Mouse (Mus musculus) heart, embryonic 16.5 days (tissue): ENCODE data around the gene Dazap1. TPM values are rescaled to one million over a fixed set of nuclear protein-coding genes. Genes with fewer than 3 reads are reported as not detected.

Source experiments
- ATAC-seq: fragments of 200-750 bp; cut with Nextera tagmentation; replicated peaks from 2 replicates; pipeline ENCODE4 v1.8.0; 2017; ENCODE audit warnings: moderate number of reproducible peaks; ENCODE audit not compliant: insufficient read depth, low FRiP score; ENCODE audit errors: extremely low read depth
- H3K27ac ChIP-seq: fragments of 300-500 bp; sonication (generic); 2 replicates; pipeline ENCODE4 v1.5.1; 2014; ENCODE audit warnings: mild to moderate bottlenecking, low read length, control low read depth, moderate library complexity
- H3K27me3 ChIP-seq: fragments of 300-500 bp; sonication (generic); 2 replicates; pipeline ENCODE4 v1.6.1; 2014; ENCODE audit warnings: low read length, mixed read lengths; ENCODE audit not compliant: control insufficient read depth, insufficient read depth
- H3K36me3 ChIP-seq: fragments of 300-500 bp; sonication (generic); 2 replicates; pipeline ENCODE4 v1.6.1; 2014; ENCODE audit not compliant: control insufficient read depth, insufficient read depth
- H3K4me1 ChIP-seq: fragments of 300-500 bp; sonication (generic); 2 replicates; pipeline ENCODE4 v1.6.1; 2014; ENCODE audit warnings: low read length, mixed read lengths; ENCODE audit not compliant: control insufficient read depth, insufficient read depth
- H3K4me2 ChIP-seq: fragments of 300-500 bp; sonication (generic); 2 replicates; pipeline ENCODE4 v1.6.1; 2014; ENCODE audit warnings: low read depth, mild to moderate bottlenecking, control low read depth, low read length
- H3K4me3 ChIP-seq: fragments of 300-500 bp; sonication (generic); 2 replicates; pipeline ENCODE4 v1.5.1; 2014; ENCODE audit warnings: mild to moderate bottlenecking, control low read depth, low read length
- H3K9ac ChIP-seq: fragments of 300-500 bp; sonication (generic); 2 replicates; pipeline ENCODE4 v1.6.1; 2014; ENCODE audit warnings: low read length, control low read depth
- H3K9me3 ChIP-seq: fragments of 300-500 bp; sonication (generic); replicated peaks from 2 replicates; pipeline ENCODE4 v1.6.1; 2016; ENCODE audit warnings: low read length; ENCODE audit not compliant: control insufficient read depth
- WGBS: fragments of 180-500 bp; shearing (Covaris S2); extraction: QIAGEN DNeasy Blood & Tissue Kit; methylation state at CpG from one replicate; pipeline ENCODE4 v1.1.7; 2014; 5-methylcytosine and 5-hydroxymethylcytosine counted together
- polyA plus RNA-seq: library from polyadenylated mRNA; unstranded; fragments of >200 nt; fragmentation: Nextera tagmentation; extraction: Ambion mirVana; gene quantifications from 2 replicates; pipeline ENCODE4 v1.2.1, GENCODE M21; 2015

The Dazap1 gene
- polyA plus RNA-seq, 1 experiment from 2014 or later: 30.7 TPM

DNA sequence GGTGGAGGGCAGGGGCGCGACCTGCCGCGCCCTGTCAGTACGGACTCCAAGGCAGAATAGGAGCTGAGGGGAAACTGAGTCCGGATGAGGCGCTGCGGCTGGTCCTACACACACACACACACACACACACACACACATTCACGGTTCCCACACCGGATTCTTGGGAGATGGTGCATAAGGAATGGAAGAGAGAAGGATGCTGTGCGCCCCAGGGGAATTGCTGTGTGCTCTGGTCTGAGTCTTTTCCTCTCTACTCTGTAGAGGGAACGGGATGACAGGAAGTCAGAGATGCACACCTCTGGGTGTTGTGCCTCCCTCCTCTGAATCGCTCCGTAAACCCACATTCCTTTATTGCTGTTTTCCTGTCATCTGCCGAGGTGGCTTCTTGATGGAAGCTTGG, 38.0 kb downstream of the Dazap1 start:
- 0 out of 2 replicates have a peak overlapping the region, but pooled peaks have one; percentile 22 for H3K4me3 ChIP-seq
- WGBS: 12% methylated on average over 15 of the region's 15 CpGs

DNA sequence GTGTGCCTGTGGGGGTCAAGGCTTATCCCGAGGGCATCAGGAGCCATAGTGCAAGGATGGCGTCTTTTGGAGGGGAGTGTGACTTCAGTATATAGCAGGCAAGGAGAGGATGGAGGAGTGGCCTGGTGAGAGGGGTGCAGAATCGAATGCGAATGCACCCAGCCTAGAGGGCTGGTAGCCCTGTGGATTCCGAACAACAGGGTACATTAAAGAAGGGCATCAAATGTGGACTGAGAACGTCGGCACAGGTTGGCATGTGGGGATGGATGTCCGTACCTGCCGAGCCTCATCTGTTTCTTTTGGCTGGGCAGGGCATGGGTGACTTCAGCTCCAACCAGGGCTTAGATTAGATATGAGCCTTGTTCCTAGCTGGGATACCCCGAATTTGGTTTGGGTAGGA, 38.5 kb downstream of the Dazap1 start:
- Histone ChIP-seq H3K27ac (no peak overlapping the region), H3K9me3 (no peaks in the 10 kb centered on the region), H3K4me3 (no peak overlapping the region), H3K4me2 (no peak overlapping the region), H3K27me3 (peaks cover 66% of the 10 kb centered on the region), H3K36me3 (no peaks in the 10 kb centered on the region), H3K4me1 (peaks cover 10% of the 10 kb centered on the region; the same call in 1 of the 2 replicates), H3K9ac (no peak overlapping the region)
- no peak for ATAC-seq
- 53% methylated on average over 10 of the region's 10 CpGs for WGBS

More for the DNA sequence above, 38.0 kb downstream of the Dazap1 start:
- H3K27me3 ChIP-seq: peaks cover 61% of the 10 kb centered on the region
- peaks cover 10% of the 10 kb centered on the region; the same call in 1 of the 2 replicates for H3K4me1 ChIP-seq
- peaks cover 3% of the 10 kb centered on the region for H3K36me3 ChIP-seq
- H3K4me2 ChIP-seq: no peak overlapping the region
- ATAC-seq: no peak
- no peak overlapping the region for H3K9ac ChIP-seq
- H3K27ac ChIP-seq: no peak overlapping the region
- H3K9me3 ChIP-seq: no peaks in the 10 kb centered on the region

DNA sequence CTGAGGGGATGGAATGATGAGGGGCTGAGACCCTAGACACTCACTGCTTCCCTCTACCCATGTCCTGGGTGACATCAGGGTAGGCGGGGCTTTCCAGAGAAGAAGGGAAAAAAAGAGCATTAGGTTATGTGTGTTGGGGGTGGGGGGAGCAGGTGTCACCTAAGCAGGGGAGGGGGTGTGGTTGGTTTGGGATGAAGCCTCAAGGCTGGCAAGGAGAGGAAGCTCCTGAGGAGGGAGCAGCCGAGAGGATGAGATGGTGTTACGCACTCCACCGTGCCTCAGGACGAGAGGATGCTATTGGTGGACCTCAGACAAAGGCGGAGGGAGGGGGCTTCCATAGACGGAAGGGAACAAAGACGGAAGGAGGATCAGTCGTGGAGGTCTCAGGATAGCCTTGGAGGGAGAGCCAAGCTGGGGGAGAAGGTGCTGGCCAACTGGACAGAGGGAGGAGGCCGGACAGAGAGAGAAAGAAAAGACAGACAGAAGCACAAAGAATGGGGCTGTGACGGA, 39.4 kb downstream of the Dazap1 start:
- Histone ChIP-seq H3K27ac (no peak overlapping the region), H3K36me3 (no peaks in the 10 kb centered on the region), H3K4me1 (peaks cover 6% of the 10 kb centered on the region; the same call in 1 of the 2 replicates), H3K27me3 (peaks cover 74% of the 10 kb centered on the region), H3K4me2 (no peak overlapping the region), H3K9ac (no peak overlapping the region), H3K9me3 (no peaks in the 10 kb centered on the region), H3K4me3 (no peak overlapping the region)
- 37% methylated on average over 11 of the region's 11 CpGs for WGBS
- no peak for ATAC-seq

DNA sequence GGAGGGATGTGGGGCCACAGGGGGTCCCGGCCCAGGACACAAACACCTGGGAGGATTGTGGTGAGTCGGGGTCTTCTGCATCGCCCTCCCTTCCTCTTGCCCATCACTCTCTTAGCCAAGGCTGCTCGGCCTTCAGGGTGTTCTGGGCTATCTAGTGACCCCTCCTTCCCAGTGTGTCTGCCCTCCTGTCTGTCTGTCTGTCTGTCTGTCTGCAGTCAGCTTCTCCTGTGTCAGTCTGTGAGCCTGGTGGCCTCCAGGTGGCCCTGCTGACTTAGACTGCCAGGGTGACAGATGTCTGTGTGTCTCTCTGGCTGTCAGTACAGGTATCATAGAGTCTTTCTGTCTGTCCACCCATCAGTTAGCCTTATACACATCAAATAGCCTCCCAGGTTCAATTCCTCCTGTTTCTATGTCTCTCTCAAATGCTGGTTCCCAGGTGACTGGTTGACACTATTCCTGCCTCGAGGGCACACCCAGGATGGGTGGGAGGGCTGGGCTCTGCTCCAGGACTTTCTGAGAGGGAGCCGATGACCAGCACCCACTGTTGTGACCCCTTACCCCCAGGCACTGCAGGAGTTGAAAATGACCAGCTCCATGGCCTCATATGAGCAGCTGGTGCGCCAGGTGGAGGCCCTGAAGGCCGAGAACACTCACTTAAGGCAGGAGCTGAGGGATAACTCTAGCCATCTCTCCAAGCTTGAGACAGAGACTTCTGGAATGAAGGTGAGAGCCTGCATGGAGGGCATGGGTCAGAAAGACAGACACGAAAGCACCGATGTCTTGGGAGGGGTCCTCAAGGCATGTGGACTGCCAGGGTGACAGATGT, 40.2 kb downstream of the Dazap1 start:
- Histone ChIP-seq H3K27me3 (peaks cover 80% of the 10 kb centered on the region), H3K4me1 (peaks cover 3% of the 10 kb centered on the region; the same call in 1 of the 2 replicates), H3K9ac (no peak overlapping the region), H3K27ac (no peak overlapping the region), H3K9me3 (no peaks in the 10 kb centered on the region), H3K4me3 (no peak overlapping the region), H3K36me3 (no peaks in the 10 kb centered on the region), H3K4me2 (no peak overlapping the region)
- ATAC-seq: no peak
- WGBS: 71% methylated on average over 10 of the region's 10 CpGs

DNA sequence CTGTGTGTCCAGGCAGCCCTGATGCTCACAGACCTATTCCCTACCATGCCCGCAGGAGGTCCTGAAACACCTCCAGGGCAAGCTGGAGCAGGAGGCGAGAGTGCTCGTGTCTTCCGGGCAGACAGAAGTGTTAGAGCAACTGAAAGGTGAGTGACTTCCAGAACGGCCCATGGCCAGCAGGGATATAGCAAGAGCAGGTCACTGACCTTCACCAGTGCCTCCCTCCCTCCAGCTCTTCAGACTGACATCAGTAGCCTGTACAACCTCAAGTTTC, 40.7 kb downstream of the Dazap1 start:
- Histone ChIP-seq H3K4me1 (peaks cover 3% of the 10 kb centered on the region; the same call in 1 of the 2 replicates), H3K9ac (no peak overlapping the region), H3K4me3 (no peak overlapping the region), H3K36me3 (no peaks in the 10 kb centered on the region), H3K27ac (no peak overlapping the region; the same call in 1 of the 2 replicates), H3K4me2 (no peak overlapping the region; the same call in 1 of the 2 replicates), H3K27me3 (peaks cover 86% of the 10 kb centered on the region), H3K9me3 (no peaks in the 10 kb centered on the region)
- no peak for ATAC-seq
- 51% methylated on average over 5 of the region's 5 CpGs for WGBS

DNA sequence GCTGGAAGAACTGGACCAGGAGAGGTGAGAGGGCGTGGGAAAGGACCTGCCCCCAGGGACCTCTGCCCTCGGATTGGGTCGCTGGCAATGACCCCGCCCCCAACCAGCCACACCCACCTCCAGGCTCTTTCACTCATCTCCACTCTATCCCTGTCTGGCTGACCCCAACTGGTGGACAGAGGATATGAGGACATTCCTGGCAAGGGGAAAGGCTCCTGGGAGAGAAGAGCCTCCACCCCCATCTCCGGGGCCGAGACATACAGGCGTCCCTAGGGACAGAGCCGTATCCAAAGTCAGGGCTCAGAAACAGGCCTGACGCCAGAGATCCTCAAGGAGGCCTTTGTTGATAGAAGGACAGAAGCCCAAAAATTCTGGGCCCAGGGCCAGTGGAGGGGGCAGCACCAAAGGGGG, 41.2 kb downstream of the Dazap1 start:
- Histone ChIP-seq H3K27ac (no peak overlapping the region; the same call in 1 of the 2 replicates), H3K9ac (no peak overlapping the region), H3K4me3 (no peak overlapping the region)

DNA sequence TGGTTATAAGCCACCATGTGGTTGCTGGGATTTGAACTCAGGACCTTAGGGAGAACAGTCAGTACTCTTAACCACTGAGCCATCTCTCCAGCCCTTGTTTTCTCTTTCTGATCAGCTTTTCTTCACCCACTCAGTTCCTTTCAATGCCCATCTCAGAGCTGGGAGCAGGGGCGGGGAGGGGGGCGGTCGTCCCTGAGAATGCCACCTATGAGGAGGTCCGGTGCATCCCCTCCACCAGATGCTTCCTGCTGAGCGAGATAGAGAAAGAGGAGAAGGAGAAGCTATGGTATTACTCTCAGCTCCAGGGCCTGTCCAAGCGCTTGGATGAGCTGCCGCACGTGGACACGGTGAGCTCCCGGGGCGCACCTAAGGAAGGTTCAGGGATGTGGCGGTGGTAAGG, 43.2 kb downstream of the Dazap1 start:
- Histone ChIP-seq H3K4me1 (peaks cover 3% of the 10 kb centered on the region; the same call in 1 of the 2 replicates), H3K9me3 (no peaks in the 10 kb centered on the region), H3K36me3 (no peaks in the 10 kb centered on the region), H3K4me3 (no peak overlapping the region), H3K4me2 (no peak overlapping the region; the same call in 1 of the 2 replicates), H3K27ac (no peak overlapping the region), H3K27me3 (peaks cover 77% of the 10 kb centered on the region), H3K9ac (no peak overlapping the region)
- WGBS: 21% methylated on average over 12 of the region's 12 CpGs
- no peak for ATAC-seq

More for the DNA sequence above, 41.2 kb downstream of the Dazap1 start:
- Histone ChIP-seq H3K27me3 (peaks cover 86% of the 10 kb centered on the region), H3K4me1 (peaks cover 3% of the 10 kb centered on the region; the same call in 1 of the 2 replicates), H3K9me3 (no peaks in the 10 kb centered on the region), H3K4me2 (peak overlapping the region; percentile 4; the same call in 1 of the 2 replicates), H3K36me3 (no peaks in the 10 kb centered on the region)
- ATAC-seq: peak; percentile 57
- 9% methylated on average over 9 of the region's 9 CpGs for WGBS

DNA sequence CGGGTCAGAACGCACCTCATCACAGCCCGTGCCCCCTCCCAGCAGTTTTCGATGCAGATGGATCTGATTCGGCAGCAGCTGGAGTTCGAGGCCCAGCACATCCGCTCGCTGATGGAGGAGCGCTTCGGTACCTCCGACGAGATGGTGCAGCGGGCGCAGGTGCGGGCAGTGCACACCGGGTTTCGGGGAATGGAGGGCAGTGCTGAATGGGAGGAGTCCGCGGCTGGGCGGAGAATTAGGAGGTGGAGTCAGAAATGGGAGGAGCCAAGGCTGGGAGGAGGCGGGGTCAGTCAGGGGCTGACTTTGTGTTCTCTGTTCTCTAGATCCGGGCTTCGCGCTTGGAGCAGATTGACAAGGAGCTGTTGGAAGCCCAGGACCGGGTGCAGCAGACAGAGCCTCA, 43.6 kb downstream of the Dazap1 start:
- WGBS: 10% methylated on average over 25 of the region's 25 CpGs
- Histone ChIP-seq H3K9me3 (no peaks in the 10 kb centered on the region), H3K4me1 (peaks cover 3% of the 10 kb centered on the region; the same call in 1 of the 2 replicates), H3K36me3 (no peaks in the 10 kb centered on the region), H3K4me3 (no peak overlapping the region), H3K9ac (no peak overlapping the region), H3K4me2 (peak overlapping the region; percentile 15; the same call in 1 of the 2 replicates), H3K27me3 (peaks cover 74% of the 10 kb centered on the region), H3K27ac (no peak overlapping the region)
- no peak for ATAC-seq

DNA sequence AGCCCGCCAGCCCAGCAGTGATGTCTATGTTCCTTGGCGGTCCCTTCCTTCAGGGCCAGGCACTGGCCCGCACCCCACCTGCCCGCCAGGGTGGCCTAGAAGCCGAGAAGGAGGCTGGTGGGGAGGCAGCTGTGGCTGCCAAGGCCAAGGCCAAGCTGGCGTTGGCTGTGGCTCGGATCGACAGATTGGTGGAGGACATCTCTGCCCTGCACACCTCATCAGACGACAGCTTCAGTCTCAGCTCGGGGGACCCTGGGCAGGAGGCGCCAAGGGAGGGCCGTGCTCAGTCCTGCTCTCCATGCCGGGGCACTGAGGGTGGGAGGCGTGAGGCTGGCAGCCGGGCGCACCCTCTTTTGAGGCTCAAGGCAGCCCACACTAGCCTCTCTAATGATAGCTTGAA, 50.3 kb downstream of the Dazap1 start:
- WGBS: 72% methylated on average over 16 of the region's 16 CpGs
- peaks cover 25% of the 10 kb centered on the region for H3K4me1 ChIP-seq

More for the DNA sequence above, 50.3 kb downstream of the Dazap1 start:
- H3K27me3 ChIP-seq: peaks cover 84% of the 10 kb centered on the region
- H3K36me3 ChIP-seq: no peaks in the 10 kb centered on the region
- H3K4me2 ChIP-seq: no peak overlapping the region
- H3K27ac ChIP-seq: no peak overlapping the region
- H3K4me3 ChIP-seq: no peak overlapping the region
- no peak for ATAC-seq
- H3K9ac ChIP-seq: no peak overlapping the region
- H3K9me3 ChIP-seq: no peaks in the 10 kb centered on the region
